Mouse (Mus musculus): ENCODE measurements at regions not wholly inside any gene's neighbourhood (a gene's known extent, or its start where the extent isn't known, plus 50 kb on each side); places are given as distances from the start of the nearest gene placed in this dataset.

- H3K36me3 ChIP-seq (replicated peaks) = no peaks in the 10 kb centered on the region
- peaks cover 29% of the 10 kb centered on the region for H3K27me3 ChIP-seq (replicated peaks)
- peak overlapping the region; percentile 6; the same call in 1 of the 2 replicates for H3K4me2 ChIP-seq
- H3K4me3 ChIP-seq = no peak overlapping the region
- 0 out of 2 replicates have a peak overlapping the region, but pooled peaks have one; percentile 5 for H3K9ac ChIP-seq
- no peaks in the 10 kb centered on the region for H3K9me3 ChIP-seq
- no peak overlapping the region for H3K27ac ChIP-seq
- 8% methylated on average over 17 of the region's 17 CpGs for WGBS
- H3K4me1 ChIP-seq = peaks cover 21% of the 10 kb centered on the region
- ATAC-seq (replicated peaks) = no peak
Measured at GRCm38 (mm10) chr5:136619315-136620231, 52.3 kb upstream of the Cux1 start.

- H3K27ac ChIP-seq = no peak overlapping the region
- 25% methylated on average over 12 of the region's 12 CpGs for WGBS
- H3K4me2 ChIP-seq = peak overlapping the region; percentile 6; the same call in 1 of the 2 replicates
- no peaks in the 10 kb centered on the region for H3K9me3 ChIP-seq
- no peaks in the 10 kb centered on the region for H3K36me3 ChIP-seq (replicated peaks)
- no peak overlapping the region for H3K9ac ChIP-seq
- peaks cover 21% of the 10 kb centered on the region for H3K4me1 ChIP-seq
- no peak overlapping the region for H3K4me3 ChIP-seq
- ATAC-seq (replicated peaks) = no peak
- H3K27me3 ChIP-seq (replicated peaks) = peaks cover 29% of the 10 kb centered on the region
Measured at GRCm38 (mm10) chr5:136620234-136620633, 52.9 kb upstream of the Cux1 start.

GRCm38 (mm10) chr5:136621336-136622125 is 54.2 kb upstream of the Cux1 start:
- H3K4me1 ChIP-seq = peaks cover 21% of the 10 kb centered on the region
- no peak overlapping the region for H3K27ac ChIP-seq
- no peaks in the 10 kb centered on the region for H3K36me3 ChIP-seq (replicated peaks)
- no peaks in the 10 kb centered on the region for H3K9me3 ChIP-seq
- no peak overlapping the region for H3K9ac ChIP-seq
- H3K27me3 ChIP-seq (replicated peaks) = peaks cover 29% of the 10 kb centered on the region
- ATAC-seq (replicated peaks) = no peak
- WGBS = 33% methylated on average over 4 of the region's 4 CpGs
- H3K4me3 ChIP-seq = no peak overlapping the region
- no peak overlapping the region for H3K4me2 ChIP-seq

- Histone ChIP-seq H3K27me3 (replicated peaks) (peaks cover 29% of the 10 kb centered on the region), H3K27ac (no peak overlapping the region), H3K9me3 (no peaks in the 10 kb centered on the region), H3K4me3 (no peak overlapping the region), H3K4me2 (no peak overlapping the region), H3K36me3 (replicated peaks) (no peaks in the 10 kb centered on the region), H3K4me1 (peaks cover 21% of the 10 kb centered on the region), H3K9ac (no peak overlapping the region)
- WGBS = 15% methylated on average over 2 of the region's 2 CpGs
- no peak for ATAC-seq (replicated peaks)
Measured at GRCm38 (mm10) chr5:136622152-136622551, 54.9 kb upstream of the Cux1 start.

GRCm38 (mm10) chr5:136622721-136623542 is 55.6 kb upstream of the Cux1 start:
- Histone ChIP-seq H3K4me1 (peaks cover 21% of the 10 kb centered on the region), H3K27me3 (replicated peaks) (peaks cover 29% of the 10 kb centered on the region), H3K9me3 (no peaks in the 10 kb centered on the region), H3K27ac (no peak overlapping the region), H3K4me2 (peak overlapping the region; percentile 84), H3K9ac (peak overlapping the region; percentile 24; the same call in 1 of the 2 replicates), H3K36me3 (replicated peaks) (no peaks in the 10 kb centered on the region), H3K4me3 (peak overlapping the region; percentile 44)
- ATAC-seq (replicated peaks) = 0 out of 2 replicates have a peak, but pooled peaks have one; percentile 37
- WGBS = 2% methylated on average over 43 of the region's 43 CpGs

GRCm38 (mm10) chr5:136623791-136624190 is 56.5 kb upstream of the Cux1 start:
- ATAC-seq (replicated peaks) = no peak
- Histone ChIP-seq H3K36me3 (replicated peaks) (no peaks in the 10 kb centered on the region), H3K27ac (no peak overlapping the region), H3K9ac (no peak overlapping the region), H3K9me3 (no peaks in the 10 kb centered on the region), H3K4me2 (no peak overlapping the region), H3K4me1 (peaks cover 21% of the 10 kb centered on the region), H3K27me3 (replicated peaks) (peaks cover 28% of the 10 kb centered on the region), H3K4me3 (no peak overlapping the region)
- 69% methylated on average over 6 of the region's 6 CpGs for WGBS

- no peak overlapping the region for H3K4me2 ChIP-seq
- no peaks in the 10 kb centered on the region for H3K9me3 ChIP-seq
- ATAC-seq (replicated peaks) = no peak
- H3K9ac ChIP-seq = no peak overlapping the region
- no peak overlapping the region for H3K4me3 ChIP-seq
- H3K4me1 ChIP-seq = peaks cover 11% of the 10 kb centered on the region
- no peak overlapping the region for H3K27ac ChIP-seq
- 63% methylated on average over 13 of the region's 13 CpGs for WGBS
- no peaks in the 10 kb centered on the region for H3K36me3 ChIP-seq (replicated peaks)
- H3K27me3 ChIP-seq (replicated peaks) = peaks cover 21% of the 10 kb centered on the region
Measured at GRCm38 (mm10) chr5:136625176-136625991, 58.1 kb upstream of the Cux1 start.

- ATAC-seq (replicated peaks) = no peak
- H3K27me3 ChIP-seq (replicated peaks) = peaks cover 21% of the 10 kb centered on the region
- no peak overlapping the region for H3K4me3 ChIP-seq
- WGBS = 55% methylated on average over 4 of the region's 4 CpGs
- no peak overlapping the region for H3K9ac ChIP-seq
- H3K27ac ChIP-seq = no peak overlapping the region
- H3K9me3 ChIP-seq = no peaks in the 10 kb centered on the region
- H3K36me3 ChIP-seq (replicated peaks) = no peaks in the 10 kb centered on the region
- H3K4me2 ChIP-seq = no peak overlapping the region
- peaks cover 11% of the 10 kb centered on the region for H3K4me1 ChIP-seq
Measured at GRCm38 (mm10) chr5:136626142-136626771, 59.0 kb upstream of the Cux1 start.

GRCm38 (mm10) chr5:136626891-136627290 is 59.6 kb upstream of the Cux1 start:
- ATAC-seq (replicated peaks) = no peak
- no peak overlapping the region for H3K4me2 ChIP-seq
- WGBS = 72% methylated on average over 2 of the region's 2 CpGs

GRCm38 (mm10) chr5:136627671-136628292 is 60.5 kb upstream of the Cux1 start:
- Histone ChIP-seq H3K9me3 (no peaks in the 10 kb centered on the region), H3K27ac (no peak overlapping the region), H3K4me2 (no peak overlapping the region), H3K36me3 (replicated peaks) (no peaks in the 10 kb centered on the region), H3K4me3 (no peak overlapping the region), H3K9ac (no peak overlapping the region), H3K4me1 (peaks cover 7% of the 10 kb centered on the region), H3K27me3 (replicated peaks) (peaks cover 10% of the 10 kb centered on the region)
- no peak for ATAC-seq (replicated peaks)
- 74% methylated on average over 11 of the region's 11 CpGs for WGBS

More at GRCm38 (mm10) chr5:136626891-136627290, 59.6 kb upstream of the Cux1 start:
- peaks cover 14% of the 10 kb centered on the region for H3K27me3 ChIP-seq (replicated peaks)
- no peaks in the 10 kb centered on the region for H3K36me3 ChIP-seq (replicated peaks)
- no peak overlapping the region for H3K27ac ChIP-seq
- H3K4me1 ChIP-seq = peaks cover 11% of the 10 kb centered on the region
- H3K9me3 ChIP-seq = no peaks in the 10 kb centered on the region
- H3K4me3 ChIP-seq = no peak overlapping the region
- H3K9ac ChIP-seq = no peak overlapping the region
